Mouse (Mus musculus) neural tube, embryonic 12.5 days (tissue): ENCODE results near the gene Nkx2-1. TPM values are rescaled to one million over a fixed set of nuclear protein-coding genes. Genes with fewer than 3 reads are reported as not detected.

Experiments
- ATAC-seq: fragments of 200-750 bp; cut with Nextera tagmentation; 2 replicates; pipeline ENCODE4 v1.8.0; 2017; ENCODE audit warnings: low read depth, mild to moderate bottlenecking, moderate TSS enrichment, moderate library complexity; ENCODE audit not compliant: low FRiP score
- H3K27ac ChIP-seq: fragments of 300-500 bp; sonication (generic); 2 replicates; pipeline ENCODE4 v1.5.1; 2016
- H3K27me3 ChIP-seq: fragments of 300-500 bp; sonication (generic); replicated peaks from 2 replicates; pipeline ENCODE4 v1.6.1; 2016; ENCODE audit warnings: mild to moderate bottlenecking
- H3K36me3 ChIP-seq: fragments of 300-500 bp; sonication (generic); 2 replicates; pipeline ENCODE4 v1.6.1; 2016; ENCODE audit warnings: mild to moderate bottlenecking
- H3K4me1 ChIP-seq: fragments of 300-500 bp; sonication (generic); 2 replicates; pipeline ENCODE4 v1.6.1; 2016
- H3K4me2 ChIP-seq: fragments of 300-500 bp; sonication (generic); replicated peaks from 2 replicates; pipeline ENCODE4 v1.6.1; 2016; ENCODE audit warnings: mild to moderate bottlenecking
- H3K4me3 ChIP-seq: fragments of 300-500 bp; sonication (generic); 2 replicates; pipeline ENCODE4 v1.5.1; 2016
- H3K9ac ChIP-seq: fragments of 300-500 bp; sonication (generic); 2 replicates; pipeline ENCODE4 v1.6.1; 2016; ENCODE audit warnings: mild to moderate bottlenecking
- H3K9me3 ChIP-seq: fragments of 300-500 bp; sonication (generic); 2 replicates; pipeline ENCODE4 v1.6.1; 2016; ENCODE audit warnings: mild to moderate bottlenecking
- whole genome bisulfite sequencing: fragments of 180-500 bp; shearing (Covaris S2); methylation state at CpG from one replicate; pipeline ENCODE4 v1.1.7; 2016; 5-methylcytosine and 5-hydroxymethylcytosine counted together
- polyA plus RNA-seq: library from polyadenylated mRNA; unstranded; fragments of >200 nt; fragmentation: Nextera tagmentation; extraction: Ambion mirVana; gene quantifications from 2 replicates; pipeline ENCODE4 v1.2.1, GENCODE M21; 2016

Nkx2-1 gene
- polyA plus RNA-seq, 1 experiment from 2014 or later = not detected

GRCm38 (mm10) chr12:56520396-56521105 lies 16.2 kb downstream of the Nkx2-1 start:
- H3K9me3 ChIP-seq = no peaks in the 10 kb centered on the region
- no peaks in the 10 kb centered on the region for H3K36me3 ChIP-seq
- H3K4me1 ChIP-seq = peaks cover 3% of the 10 kb centered on the region; the same call in 1 of the 2 replicates
- no peak overlapping the region for H3K27ac ChIP-seq
- H3K4me2 ChIP-seq = no peak overlapping the region
- under 1% methylated on average over 22 of the region's 22 CpGs for WGBS
- H3K4me3 ChIP-seq = 0 out of 2 replicates have a peak overlapping the region, but pooled peaks have one; percentile 15
- ATAC-seq = peak; percentile 12; the same call in 1 of the 2 replicates
- H3K9ac ChIP-seq = no peak overlapping the region
- H3K27me3 ChIP-seq = peaks cover 87% of the 10 kb centered on the region

GRCm38 (mm10) chr12:56519738-56520191 lies 16.9 kb downstream of the Nkx2-1 start:
- Histone ChIP-seq H3K36me3 (no peaks in the 10 kb centered on the region), H3K27ac (no peak overlapping the region), H3K9me3 (no peaks in the 10 kb centered on the region), H3K9ac (no peak overlapping the region), H3K4me1 (peaks cover 3% of the 10 kb centered on the region; the same call in 1 of the 2 replicates), H3K27me3 (peaks cover 90% of the 10 kb centered on the region), H3K4me3 (0 out of 2 replicates have a peak overlapping the region, but pooled peaks have one; percentile 3), H3K4me2 (no peak overlapping the region)
- peak; percentile 34; the same call in 1 of the 2 replicates for ATAC-seq
- under 1% methylated on average over 30 of the region's 30 CpGs for WGBS

GRCm38 (mm10) chr12:56519071-56519737 lies 17.5 kb downstream of the Nkx2-1 start:
- peak; percentile 41; the same call in 1 of the 2 replicates for ATAC-seq
- Histone ChIP-seq H3K27ac (no peak overlapping the region), H3K4me1 (peaks cover 3% of the 10 kb centered on the region; the same call in 1 of the 2 replicates), H3K27me3 (peaks cover 90% of the 10 kb centered on the region), H3K4me3 (0 out of 2 replicates have a peak overlapping the region, but pooled peaks have one; percentile 3), H3K9me3 (no peaks in the 10 kb centered on the region), H3K4me2 (no peak overlapping the region), H3K36me3 (no peaks in the 10 kb centered on the region), H3K9ac (no peak overlapping the region)
- 13% methylated on average over 13 of the region's 13 CpGs for WGBS

GRCm38 (mm10) chr12:56518221-56518620 lies 18.5 kb downstream of the Nkx2-1 start:
- ATAC-seq = no peak
- Histone ChIP-seq H3K4me2 (no peak overlapping the region), H3K36me3 (no peaks in the 10 kb centered on the region), H3K9me3 (no peaks in the 10 kb centered on the region), H3K27me3 (peaks cover 90% of the 10 kb centered on the region), H3K27ac (no peak overlapping the region), H3K4me1 (peaks cover 3% of the 10 kb centered on the region; the same call in 1 of the 2 replicates), H3K4me3 (no peak overlapping the region), H3K9ac (no peak overlapping the region)
- 58% methylated on average over 5 of the region's 5 CpGs for WGBS

GRCm38 (mm10) chr12:56514831-56515230 lies 21.9 kb downstream of the Nkx2-1 start:
- Histone ChIP-seq H3K36me3 (no peaks in the 10 kb centered on the region), H3K9me3 (no peaks in the 10 kb centered on the region), H3K4me3 (no peak overlapping the region), H3K27me3 (peaks cover 81% of the 10 kb centered on the region), H3K4me2 (no peak overlapping the region), H3K9ac (no peak overlapping the region), H3K4me1 (no peaks in the 10 kb centered on the region), H3K27ac (no peak overlapping the region)
- 93% methylated on average over 5 of the region's 5 CpGs for WGBS
- ATAC-seq = no peak

- Histone ChIP-seq H3K27ac (no peak overlapping the region), H3K27me3 (peaks cover 62% of the 10 kb centered on the region), H3K4me2 (no peak overlapping the region), H3K9ac (no peak overlapping the region), H3K4me1 (no peaks in the 10 kb centered on the region), H3K9me3 (no peaks in the 10 kb centered on the region), H3K36me3 (no peaks in the 10 kb centered on the region), H3K4me3 (no peak overlapping the region)
- 32% methylated on average over 8 of the region's 8 CpGs for WGBS
- no peak for ATAC-seq
Observed at GRCm38 (mm10) chr12:56508413-56508812, 28.3 kb downstream of the Nkx2-1 start.

GRCm38 (mm10) chr12:56487046-56487445 lies 49.7 kb downstream of the Nkx2-1 start:
- H3K4me1 ChIP-seq = no peaks in the 10 kb centered on the region
- H3K36me3 ChIP-seq = no peaks in the 10 kb centered on the region
- WGBS = 59% methylated on average over 3 of the region's 3 CpGs
- H3K9me3 ChIP-seq = no peaks in the 10 kb centered on the region
- no peak overlapping the region for H3K9ac ChIP-seq
- H3K4me3 ChIP-seq = no peak overlapping the region
- no peak overlapping the region for H3K4me2 ChIP-seq
- no peak overlapping the region for H3K27ac ChIP-seq
- H3K27me3 ChIP-seq = peaks cover 27% of the 10 kb centered on the region
- no peak for ATAC-seq

GRCm38 (mm10) chr12:56482606-56483005 lies 54.1 kb downstream of the Nkx2-1 start:
- ATAC-seq = no peak
- no peaks in the 10 kb centered on the region for H3K36me3 ChIP-seq
- 71% methylated on average over 10 of the region's 10 CpGs for WGBS
- no peak overlapping the region for H3K27ac ChIP-seq
- H3K4me3 ChIP-seq = no peak overlapping the region
- H3K9ac ChIP-seq = no peak overlapping the region
- H3K4me1 ChIP-seq = no peaks in the 10 kb centered on the region
- H3K9me3 ChIP-seq = no peaks in the 10 kb centered on the region
- H3K4me2 ChIP-seq = no peak overlapping the region
- H3K27me3 ChIP-seq = peaks cover 37% of the 10 kb centered on the region

Other genes starting within 250 kb of the Nkx2-1 start
- gene Mbip, start 191.0 kb downstream of the Nkx2-1 start, polyA plus RNA-seq = 42.1 and 43.5 TPM in 2 replicates
- gene Nkx2-9, start 76.4 kb upstream of the Nkx2-1 start, polyA plus RNA-seq = 0.35 and 0.37 TPM in 2 replicates
- 2.9 and 4.8 TPM in 2 replicates for gene Pax9, start 154.9 kb upstream of the Nkx2-1 start, polyA plus RNA-seq